Mouse (Mus musculus): ENCODE measurements around the gene Rftn1.
A peak's percentile ranks its signal among the peaks of the same experiment; 100 is the strongest.

The Rftn1 gene

GRCm38 (mm10) chr17:50199075-50199850 is 8.8 kb upstream of the Rftn1 start:
- DNase-seq = no peak

GRCm38 (mm10) chr17:50197572-50197971 is 7.1 kb upstream of the Rftn1 start:
- DNase-seq = no peak

- DNase-seq = no peak
Observed at GRCm38 (mm10) chr17:50196005-50196672, 5.7 kb upstream of the Rftn1 start.

GRCm38 (mm10) chr17:50195399-50195798 is 4.9 kb upstream of the Rftn1 start:
- no peak for DNase-seq

- no peak for DNase-seq
Observed at GRCm38 (mm10) chr17:50194541-50194940, 4.1 kb upstream of the Rftn1 start.

- peak; percentile 35 to 52 for DNase-seq
Observed at GRCm38 (mm10) chr17:50193653-50194052, 3.2 kb upstream of the Rftn1 start.

- no peak for DNase-seq
Observed at GRCm38 (mm10) chr17:50192376-50192940, 2.0 kb upstream of the Rftn1 start.

- DNase-seq = no peak
Observed at GRCm38 (mm10) chr17:50191318-50191957, 964 bp upstream of the Rftn1 start.

- peak; percentile 79 to 86 for DNase-seq
Observed at GRCm38 (mm10) chr17:50189381-50190012, 977 bp downstream of the Rftn1 start.

- no peak for DNase-seq
Observed at GRCm38 (mm10) chr17:50188662-50189345, 1.7 kb downstream of the Rftn1 start.

GRCm38 (mm10) chr17:50185616-50186015 is 4.9 kb downstream of the Rftn1 start:
- no peak for DNase-seq

- no peak for DNase-seq
Observed at GRCm38 (mm10) chr17:50185083-50185482, 5.4 kb downstream of the Rftn1 start.

- no peak for DNase-seq
Observed at GRCm38 (mm10) chr17:50184217-50185038, 6.0 kb downstream of the Rftn1 start.

GRCm38 (mm10) chr17:50183300-50183699 is 7.2 kb downstream of the Rftn1 start:
- no peak for DNase-seq

- no peak for DNase-seq
Observed at GRCm38 (mm10) chr17:50182542-50182951, 7.9 kb downstream of the Rftn1 start.

GRCm38 (mm10) chr17:50180899-50181570 is 9.4 kb downstream of the Rftn1 start:
- no peak for DNase-seq

GRCm38 (mm10) chr17:50173776-50174175 is 16.7 kb downstream of the Rftn1 start:
- no peak for DNase-seq

- DNase-seq = no peak
Observed at GRCm38 (mm10) chr17:50173368-50173767, 17.1 kb downstream of the Rftn1 start.

GRCm38 (mm10) chr17:50172795-50173194 is 17.7 kb downstream of the Rftn1 start:
- DNase-seq = no peak

GRCm38 (mm10) chr17:50170935-50171545 is 19.4 kb downstream of the Rftn1 start:
- DNase-seq = no peak
